Mouse (Mus musculus): Measurements from ENCODE around the gene Nup153.

Gene Nup153

GRCm38 (mm10) chr13:46729998-46730397, 2.3 kb upstream of the Nup153 start:
- in situ Hi-C loops (cut with MboI, MseI): loop anchor here (25.0 kb wide), 1 partner anchor 1782 kb away; the partner anchor contains the start of genes A830005F24Rik and Zfp169

- in situ Hi-C loops (cut with MboI, MseI): loop anchor here (25.0 kb wide), 1 partner anchor 1784 kb away; the partner anchor contains the start of genes A830005F24Rik and Zfp169
Observed at GRCm38 (mm10) chr13:46728411-46728810, 671 bp upstream of the Nup153 start.

GRCm38 (mm10) chr13:46727038-46727836, 503 bp downstream of the Nup153 start:
- in situ Hi-C loops (cut with MboI, MseI): loop anchor here (25.0 kb wide), 1 partner anchor 1785 kb away; the partner anchor contains the start of genes A830005F24Rik and Zfp169

- in situ Hi-C loops (cut with MboI, MseI): loop anchor here (25.0 kb wide), 1 partner anchor 1786 kb away; the partner anchor contains the start of genes A830005F24Rik and Zfp169
Observed at GRCm38 (mm10) chr13:46726288-46727037, 1.3 kb downstream of the Nup153 start.

- in situ Hi-C loops (cut with MboI, MseI): loop anchor here (25.0 kb wide), 1 partner anchor 1787 kb away; the partner anchor contains the start of genes A830005F24Rik and Zfp169
Observed at GRCm38 (mm10) chr13:46725227-46725626, 2.5 kb downstream of the Nup153 start.

GRCm38 (mm10) chr13:46724371-46724770, 3.4 kb downstream of the Nup153 start:
- in situ Hi-C loops (cut with MboI, MseI): no loop called here

- in situ Hi-C loops (cut with MboI, MseI): no loop called here
Observed at GRCm38 (mm10) chr13:46721009-46721408, 6.7 kb downstream of the Nup153 start.

GRCm38 (mm10) chr13:46718893-46719400, 8.8 kb downstream of the Nup153 start:
- in situ Hi-C loops (cut with MboI, MseI): loop anchor here (5.0 kb wide), 1 partner anchor 37 kb away; no protein-coding TSS in a partner anchor

- in situ Hi-C loops (cut with MboI, MseI): loop anchor here (5.0 kb wide), 1 partner anchor 34 kb away; no protein-coding TSS in a partner anchor
Observed at GRCm38 (mm10) chr13:46715976-46716639, 11.6 kb downstream of the Nup153 start.

- in situ Hi-C loops (cut with MboI, MseI): no loop called here
Observed at GRCm38 (mm10) chr13:46713486-46713885, 14.3 kb downstream of the Nup153 start.

GRCm38 (mm10) chr13:46703138-46703537, 24.6 kb downstream of the Nup153 start:
- in situ Hi-C loops (cut with MboI, MseI): no loop called here

GRCm38 (mm10) chr13:46701486-46701885, 26.3 kb downstream of the Nup153 start:
- in situ Hi-C loops (cut with MboI, MseI): no loop called here

GRCm38 (mm10) chr13:46699372-46699771, 28.4 kb downstream of the Nup153 start:
- in situ Hi-C loops (cut with MboI, MseI): loop anchor here (25.0 kb wide), 1 partner anchor 388 kb away; no protein-coding TSS in a partner anchor

- in situ Hi-C loops (cut with MboI, MseI): loop anchor here (25.0 kb wide), 1 partner anchor 391 kb away; no protein-coding TSS in a partner anchor
Observed at GRCm38 (mm10) chr13:46696788-46697187, 31.0 kb downstream of the Nup153 start.

- in situ Hi-C loops (cut with MboI, MseI): loop anchor here (25.0 kb wide), 1 partner anchor 391 kb away; no protein-coding TSS in a partner anchor
Observed at GRCm38 (mm10) chr13:46695932-46696331, 31.8 kb downstream of the Nup153 start.

GRCm38 (mm10) chr13:46695296-46695908, 32.3 kb downstream of the Nup153 start:
- in situ Hi-C loops (cut with MboI, MseI): loop anchor here (25.0 kb wide), 1 partner anchor 392 kb away; no protein-coding TSS in a partner anchor

GRCm38 (mm10) chr13:46690559-46691241, 37.0 kb downstream of the Nup153 start:
- in situ Hi-C loops (cut with MboI, MseI): loop anchor here (25.0 kb wide), 1 partner anchor 397 kb away; no protein-coding TSS in a partner anchor

GRCm38 (mm10) chr13:46683370-46683769, 44.4 kb downstream of the Nup153 start:
- in situ Hi-C loops (cut with MboI, MseI): loop anchor here (5.0 to 25.0 kb wide), 2 partner anchors 34 to 404 kb away; no protein-coding TSS in a partner anchor

- in situ Hi-C loops (cut with MboI, MseI): loop anchor here (5.0 to 25.0 kb wide), 2 partner anchors 34 to 404 kb away; no protein-coding TSS in a partner anchor
Observed at GRCm38 (mm10) chr13:46682921-46683320, 44.8 kb downstream of the Nup153 start.
